Mouse (Mus musculus): ENCODE results near the gene Mospd3. TPM values are rescaled to one million over a fixed set of nuclear protein-coding genes. Genes with fewer than 3 reads are reported as not detected.

The Mospd3 gene
- polyA plus RNA-seq, 1 experiment, result 30.3 TPM

GRCm38 (mm10) chr5:137611245-137611602 is 10.4 kb upstream of the Mospd3 start:
- H3K27me3 ChIP-seq (ENCODE audit: control insufficient read depth, insufficient read depth, insufficient read length), result no peaks in the 10 kb centered on the region
- H3ac ChIP-seq (ENCODE audit: control insufficient read depth, insufficient read length), result peak overlapping the region; percentile 25
- peak overlapping the region; percentile 43 for H3K4me3 ChIP-seq
- peaks cover 31% of the 10 kb centered on the region for H3K79me2 ChIP-seq (ENCODE audit: control insufficient read depth, insufficient read depth)
- H3K36me3 ChIP-seq (ENCODE audit: control insufficient read depth, insufficient read depth), result no peaks in the 10 kb centered on the region
- peak; percentile 40 to 88 (median 75) for TF ChIP-seq MYOG (IDR thresholded peaks at IDR 0.05; ENCODE audit: control insufficient read depth in 1 of 3, insufficient read depth in 1 of 3, insufficient read length in 2 of 3, low read depth in 2 of 3)
- TF ChIP-seq POLR2AphosphoS2 (IDR thresholded peaks at IDR 0.05; ENCODE audit: insufficient read length, low read depth), result peak; percentile 71
- peak; percentile 84 for TF ChIP-seq POLR2A (IDR thresholded peaks at IDR 0.05; ENCODE audit: insufficient read length, low read depth)
- no peak for TF ChIP-seq REST (IDR thresholded peaks at IDR 0.05; ENCODE audit: insufficient read depth, insufficient read length)
- no peak for TF ChIP-seq CEBPB (IDR thresholded peaks at IDR 0.05; ENCODE audit: insufficient read depth, poor library complexity, severe bottlenecking)
- peak in 2 of 3 experiments; percentile 79 to 92 for TF ChIP-seq MYOD1 (IDR thresholded peaks at IDR 0.05; ENCODE audit: control insufficient read depth in 1 of 3, insufficient read length in 2 of 3, low read depth in 2 of 3)
- peak; percentile 67 for TF ChIP-seq TCF3 (IDR thresholded peaks at IDR 0.05; ENCODE audit: insufficient read length, low read depth)
- peak; percentile 24 for TF ChIP-seq TCF12 (IDR thresholded peaks at IDR 0.05; ENCODE audit: insufficient read depth, poor library complexity, severe bottlenecking)
- H3K4me2 ChIP-seq (ENCODE audit: low read depth), result peak overlapping the region; percentile 88

GRCm38 (mm10) chr5:137610548-137611244 is 9.8 kb upstream of the Mospd3 start:
- peak overlapping the region; percentile 25 for H3ac ChIP-seq (ENCODE audit: control insufficient read depth, insufficient read length)
- peak overlapping the region; percentile 43 for H3K4me3 ChIP-seq
- peak; percentile 60 for TF ChIP-seq POLR2AphosphoS2 (IDR thresholded peaks at IDR 0.05; ENCODE audit: insufficient read length, low read depth)
- TF ChIP-seq TCF12 (IDR thresholded peaks at IDR 0.05; ENCODE audit: insufficient read depth, poor library complexity, severe bottlenecking), result peak; percentile 9
- peak; percentile 43 for TF ChIP-seq POLR2A (IDR thresholded peaks at IDR 0.05; ENCODE audit: insufficient read length, low read depth)
- TF ChIP-seq TCF3 (IDR thresholded peaks at IDR 0.05; ENCODE audit: insufficient read length, low read depth), result no peak
- no peak for TF ChIP-seq E2F4 (IDR thresholded peaks at IDR 0.05; ENCODE audit: insufficient read depth)
- no peak for TF ChIP-seq MYOG (IDR thresholded peaks at IDR 0.05; ENCODE audit: control insufficient read depth in 1 of 3, insufficient read depth in 1 of 3, insufficient read length in 2 of 3, low read depth in 2 of 3)
- H3K79me2 ChIP-seq (ENCODE audit: control insufficient read depth, insufficient read depth), result peaks cover 31% of the 10 kb centered on the region
- peak overlapping the region; percentile 88 for H3K4me2 ChIP-seq (ENCODE audit: low read depth)
- no peaks in the 10 kb centered on the region for H3K36me3 ChIP-seq (ENCODE audit: control insufficient read depth, insufficient read depth)
- H3K27me3 ChIP-seq (ENCODE audit: control insufficient read depth, insufficient read depth, insufficient read length), result no peaks in the 10 kb centered on the region

- peaks cover 6% of the 10 kb centered on the region for H3K36me3 ChIP-seq (ENCODE audit: control insufficient read depth, insufficient read depth)
- peak overlapping the region; percentile 88 for H3K4me2 ChIP-seq (ENCODE audit: low read depth)
- peaks cover 31% of the 10 kb centered on the region for H3K79me2 ChIP-seq (ENCODE audit: control insufficient read depth, insufficient read depth)
- no peak for TF ChIP-seq POLR2AphosphoS2 (IDR thresholded peaks at IDR 0.05; ENCODE audit: insufficient read length, low read depth)
- TF ChIP-seq CEBPB (IDR thresholded peaks at IDR 0.05; ENCODE audit: insufficient read depth, poor library complexity, severe bottlenecking), result no peak
- TF ChIP-seq TCF12 (IDR thresholded peaks at IDR 0.05; ENCODE audit: insufficient read depth, poor library complexity, severe bottlenecking), result no peak
- TF ChIP-seq MYOG (IDR thresholded peaks at IDR 0.05; ENCODE audit: control insufficient read depth in 1 of 3, insufficient read depth in 1 of 3, insufficient read length in 2 of 3, low read depth in 2 of 3), result no peak
- TF ChIP-seq MAX (IDR thresholded peaks at IDR 0.05; ENCODE audit: low read depth), result no peak
- TF ChIP-seq POLR2A (IDR thresholded peaks at IDR 0.05; ENCODE audit: insufficient read length, low read depth), result no peak
- TF ChIP-seq MYOD1 (IDR thresholded peaks at IDR 0.05; ENCODE audit: control insufficient read depth in 1 of 3, insufficient read length in 2 of 3, low read depth in 2 of 3), result no peak
- TF ChIP-seq SRF (IDR thresholded peaks at IDR 0.05; ENCODE audit: control insufficient read depth, insufficient read length, low read depth), result no peak
- TF ChIP-seq TCF3 (IDR thresholded peaks at IDR 0.05; ENCODE audit: insufficient read length, low read depth), result no peak
- TF ChIP-seq E2F4 (IDR thresholded peaks at IDR 0.05; ENCODE audit: insufficient read depth), result no peak
- TF ChIP-seq REST (IDR thresholded peaks at IDR 0.05; ENCODE audit: insufficient read depth, insufficient read length), result no peak
- TF ChIP-seq USF1 (IDR thresholded peaks at IDR 0.05; ENCODE audit: low read depth), result no peak
- H3K4me3 ChIP-seq, result peak overlapping the region; percentile 43
- H3ac ChIP-seq (ENCODE audit: control insufficient read depth, insufficient read length), result peak overlapping the region; percentile 25
- no peaks in the 10 kb centered on the region for H3K27me3 ChIP-seq (ENCODE audit: control insufficient read depth, insufficient read depth, insufficient read length)
Observed at GRCm38 (mm10) chr5:137610056-137610455, 9.2 kb upstream of the Mospd3 start.

- H3K27me3 ChIP-seq (ENCODE audit: control insufficient read depth, insufficient read depth, insufficient read length), result no peaks in the 10 kb centered on the region
- peak overlapping the region; percentile 88 for H3K4me2 ChIP-seq (ENCODE audit: low read depth)
- H3K4me3 ChIP-seq, result peak overlapping the region; percentile 43
- TF ChIP-seq E2F4 (IDR thresholded peaks at IDR 0.05; ENCODE audit: insufficient read depth), result no peak
- TF ChIP-seq POLR2AphosphoS2 (IDR thresholded peaks at IDR 0.05; ENCODE audit: insufficient read length, low read depth), result no peak
- TF ChIP-seq MYOD1 (IDR thresholded peaks at IDR 0.05; ENCODE audit: control insufficient read depth in 1 of 3, insufficient read length in 2 of 3, low read depth in 2 of 3), result no peak
- TF ChIP-seq MAX (IDR thresholded peaks at IDR 0.05; ENCODE audit: low read depth), result no peak
- TF ChIP-seq TCF12 (IDR thresholded peaks at IDR 0.05; ENCODE audit: insufficient read depth, poor library complexity, severe bottlenecking), result no peak
- TF ChIP-seq USF1 (IDR thresholded peaks at IDR 0.05; ENCODE audit: low read depth), result no peak
- TF ChIP-seq CEBPB (IDR thresholded peaks at IDR 0.05; ENCODE audit: insufficient read depth, poor library complexity, severe bottlenecking), result no peak
- no peak for TF ChIP-seq MYOG (IDR thresholded peaks at IDR 0.05; ENCODE audit: control insufficient read depth in 1 of 3, insufficient read depth in 1 of 3, insufficient read length in 2 of 3, low read depth in 2 of 3)
- no peak for TF ChIP-seq REST (IDR thresholded peaks at IDR 0.05; ENCODE audit: insufficient read depth, insufficient read length)
- no peak for TF ChIP-seq TCF3 (IDR thresholded peaks at IDR 0.05; ENCODE audit: insufficient read length, low read depth)
- no peak for TF ChIP-seq SRF (IDR thresholded peaks at IDR 0.05; ENCODE audit: control insufficient read depth, insufficient read length, low read depth)
- no peak for TF ChIP-seq POLR2A (IDR thresholded peaks at IDR 0.05; ENCODE audit: insufficient read length, low read depth)
- H3K36me3 ChIP-seq (ENCODE audit: control insufficient read depth, insufficient read depth), result peaks cover 9% of the 10 kb centered on the region
- peaks cover 31% of the 10 kb centered on the region for H3K79me2 ChIP-seq (ENCODE audit: control insufficient read depth, insufficient read depth)
- H3ac ChIP-seq (ENCODE audit: control insufficient read depth, insufficient read length), result no peak overlapping the region
Observed at GRCm38 (mm10) chr5:137609292-137609691, 8.4 kb upstream of the Mospd3 start.
